Mouse (Mus musculus) midbrain, embryonic 16.5 days (tissue): ENCODE results near the gene Vgll4. TPM values are rescaled to one million over a fixed set of nuclear protein-coding genes. Genes with fewer than 3 reads are reported as not detected.
A peak's percentile ranks its signal among the peaks of the same experiment; 100 is the strongest.

Experiments used
- ATAC-seq: fragments of 200-750 bp; cut with Nextera tagmentation; 2 replicates; pipeline ENCODE4 v1.8.0; 2017; ENCODE audit warnings: moderate TSS enrichment
- H3K27ac ChIP-seq: fragments of 300-500 bp; sonication (generic); 2 replicates; pipeline ENCODE4 v1.5.1; 2014; ENCODE audit warnings: mild to moderate bottlenecking, low read length, mixed read lengths
- H3K27me3 ChIP-seq: fragments of 300-500 bp; sonication (generic); 2 replicates; pipeline ENCODE4 v1.6.1; 2014; ENCODE audit warnings: low read depth, low read length, mixed read lengths; ENCODE audit not compliant: control insufficient read depth, insufficient read depth
- H3K36me3 ChIP-seq: fragments of 300-500 bp; sonication (generic); 2 replicates; pipeline ENCODE4 v1.6.1; 2014; ENCODE audit warnings: mild to moderate bottlenecking, low read length, moderate library complexity, mixed read lengths; ENCODE audit not compliant: control insufficient read depth, insufficient read depth
- H3K4me1 ChIP-seq: fragments of 300-500 bp; sonication (generic); 2 replicates; pipeline ENCODE4 v1.6.1; 2014; ENCODE audit warnings: mild to moderate bottlenecking, low read length, mixed read lengths; ENCODE audit not compliant: control insufficient read depth, insufficient read depth
- H3K4me2 ChIP-seq: fragments of 300-500 bp; sonication (generic); 2 replicates; pipeline ENCODE4 v1.6.1; 2014; ENCODE audit warnings: mild to moderate bottlenecking, low read length, mixed read lengths
- H3K4me3 ChIP-seq: fragments of 300-500 bp; sonication (generic); 2 replicates; pipeline ENCODE4 v1.5.1; 2014; ENCODE audit warnings: low read depth, mild to moderate bottlenecking, low read length, moderate library complexity, mixed read lengths
- H3K9ac ChIP-seq: fragments of 300-500 bp; sonication (generic); 2 replicates; pipeline ENCODE4 v1.6.1; 2014; ENCODE audit warnings: low read depth, low read length, mixed read lengths
- H3K9me3 ChIP-seq: fragments of 300-500 bp; sonication (generic); replicated peaks from 2 replicates; pipeline ENCODE4 v1.6.1; 2014; ENCODE audit warnings: mild to moderate bottlenecking, low read length, mixed read lengths; ENCODE audit not compliant: control insufficient read depth, poor library complexity, severe bottlenecking
- WGBS: fragments of 180-500 bp; shearing (Covaris S2); extraction: QIAGEN DNeasy Blood & Tissue Kit; methylation state at CpG from one replicate; pipeline ENCODE4 v1.1.7; 2014; 5-methylcytosine and 5-hydroxymethylcytosine counted together
- polyA plus RNA-seq: library from polyadenylated mRNA; unstranded; fragments of >200 nt; fragmentation: Nextera tagmentation; extraction: Ambion mirVana; gene quantifications from 2 replicates; pipeline ENCODE4 v1.2.1, GENCODE M21; 2015

The Vgll4 gene
- polyA plus RNA-seq, 1 experiment from 2014 or later = 51.0 TPM

- Histone ChIP-seq H3K4me2 (no peak overlapping the region), H3K27ac (0 out of 2 replicates have a peak overlapping the region, but pooled peaks have one; percentile 1), H3K4me1 (peaks cover 5% of the 10 kb centered on the region; the same call in 1 of the 2 replicates), H3K36me3 (peaks cover 5% of the 10 kb centered on the region; the same call in 1 of the 2 replicates), H3K9ac (no peak overlapping the region), H3K9me3 (no peaks in the 10 kb centered on the region), H3K27me3 (no peaks in the 10 kb centered on the region), H3K4me3 (no peak overlapping the region)
- no peak for ATAC-seq
- WGBS = 49% methylated on average over 9 of the region's 9 CpGs
Observed at GRCm38 (mm10) chr6:114861591-114861990, 108.2 kb downstream of the Vgll4 start.

GRCm38 (mm10) chr6:114860677-114861568 lies 108.9 kb downstream of the Vgll4 start:
- Histone ChIP-seq H3K4me1 (peaks cover 5% of the 10 kb centered on the region; the same call in 1 of the 2 replicates), H3K36me3 (peaks cover 5% of the 10 kb centered on the region; the same call in 1 of the 2 replicates), H3K9me3 (no peaks in the 10 kb centered on the region), H3K27me3 (no peaks in the 10 kb centered on the region), H3K9ac (no peak overlapping the region), H3K4me2 (no peak overlapping the region), H3K4me3 (no peak overlapping the region), H3K27ac (no peak overlapping the region)
- 87% methylated on average over 14 of the region's 14 CpGs for whole genome bisulfite sequencing
- ATAC-seq = no peak

GRCm38 (mm10) chr6:114858722-114859053 lies 111.1 kb downstream of the Vgll4 start:
- Histone ChIP-seq H3K27ac (no peak overlapping the region), H3K27me3 (no peaks in the 10 kb centered on the region), H3K36me3 (peaks cover 5% of the 10 kb centered on the region; the same call in 1 of the 2 replicates), H3K4me1 (peaks cover 13% of the 10 kb centered on the region), H3K9me3 (no peaks in the 10 kb centered on the region), H3K4me2 (no peak overlapping the region), H3K9ac (no peak overlapping the region), H3K4me3 (no peak overlapping the region)
- 82% methylated on average over 4 of the region's 4 CpGs for WGBS
- ATAC-seq = no peak

- Histone ChIP-seq H3K36me3 (peaks cover 5% of the 10 kb centered on the region; the same call in 1 of the 2 replicates), H3K27me3 (no peaks in the 10 kb centered on the region), H3K4me2 (no peak overlapping the region), H3K27ac (no peak overlapping the region), H3K4me1 (peaks cover 14% of the 10 kb centered on the region), H3K9me3 (no peaks in the 10 kb centered on the region), H3K9ac (no peak overlapping the region), H3K4me3 (no peak overlapping the region)
- WGBS = 85% methylated on average over 3 of the region's 3 CpGs
- no peak for ATAC-seq
Observed at GRCm38 (mm10) chr6:114857996-114858721, 111.6 kb downstream of the Vgll4 start.

GRCm38 (mm10) chr6:114856501-114856900 lies 113.3 kb downstream of the Vgll4 start:
- no peak for ATAC-seq
- Histone ChIP-seq H3K36me3 (peaks cover 3% of the 10 kb centered on the region; the same call in 1 of the 2 replicates), H3K27ac (no peak overlapping the region), H3K4me3 (no peak overlapping the region), H3K9ac (no peak overlapping the region), H3K27me3 (no peaks in the 10 kb centered on the region), H3K4me2 (no peak overlapping the region), H3K9me3 (no peaks in the 10 kb centered on the region), H3K4me1 (peaks cover 31% of the 10 kb centered on the region)
- WGBS = 82% methylated on average over 4 of the region's 4 CpGs

- ATAC-seq = no peak
- Histone ChIP-seq H3K27me3 (no peaks in the 10 kb centered on the region), H3K4me1 (peaks cover 31% of the 10 kb centered on the region), H3K9me3 (no peaks in the 10 kb centered on the region), H3K36me3 (0 out of 2 replicates have a peak, but pooled peaks cover 1% of the 10 kb centered on the region), H3K9ac (no peak overlapping the region), H3K4me2 (no peak overlapping the region), H3K27ac (no peak overlapping the region), H3K4me3 (no peak overlapping the region)
- 75% methylated on average over 3 of the region's 3 CpGs for WGBS
Observed at GRCm38 (mm10) chr6:114855644-114856043, 114.2 kb downstream of the Vgll4 start.

- 49% methylated on average over 2 of the region's 2 CpGs for whole genome bisulfite sequencing
- 0 out of 2 replicates have a peak, but pooled peaks have one; percentile 18 for ATAC-seq
- Histone ChIP-seq H3K4me1 (peaks cover 31% of the 10 kb centered on the region), H3K27ac (peak overlapping the region; percentile 29; the same call in 1 of the 2 replicates), H3K9me3 (no peaks in the 10 kb centered on the region), H3K4me2 (no peak overlapping the region), H3K36me3 (no peaks in the 10 kb centered on the region), H3K27me3 (no peaks in the 10 kb centered on the region), H3K4me3 (no peak overlapping the region), H3K9ac (no peak overlapping the region)
Observed at GRCm38 (mm10) chr6:114854368-114854767, 115.4 kb downstream of the Vgll4 start.

- Histone ChIP-seq H3K27ac (peak overlapping the region; percentile 32; the same call in 1 of the 2 replicates), H3K4me1 (peaks cover 31% of the 10 kb centered on the region), H3K4me3 (no peak overlapping the region), H3K27me3 (no peaks in the 10 kb centered on the region), H3K36me3 (no peaks in the 10 kb centered on the region), H3K9me3 (no peaks in the 10 kb centered on the region), H3K4me2 (no peak overlapping the region), H3K9ac (peak overlapping the region; percentile 51; the same call in 1 of the 2 replicates)
- ATAC-seq = peak; percentile 16; the same call in 1 of the 2 replicates
- 20% methylated on average over 3 of the region's 3 CpGs for WGBS
Observed at GRCm38 (mm10) chr6:114852739-114853138, 117.1 kb downstream of the Vgll4 start.
